ENCODE assay signal across 22 mouse cellular contexts in genomic region chr6:17505530-17505929, GRCm38 (mm10). TPM values are rescaled to one million over a fixed set of nuclear protein-coding genes. Genes with fewer than 3 reads are reported as not detected.
DNase-seq lines count a peak whose midpoint lies in the region; ATAC-seq lines count a peak whose summit lies in the region.
"Had no signal": no experiment of that assay in that cellular context is flagged by ENCODE, and none has a peak within 500 bp of the region (broad histone marks: within the 10 kb centered on the region; RNA-seq: fewer than 3 reads in every experiment).

No protein-coding gene starts in this region.

- no peaks in the 10 kb centered on the region for H3K9me3 ChIP-seq in hindbrain, embryonic 16.5 days (ENCODE audit: control insufficient read depth, low read length)
- H3K9me3 ChIP-seq: G1E had no signal

- DNase-seq in 3T3-L1 (ENCODE audit: low read depth, low spot score) (peak; percentile 67), NIH3T3 (ENCODE audit: low read depth) (peak; percentile 54), MN1 (ENCODE audit: low spot score) (no peak)
- DNase-seq: adrenal gland, adult 2 months; adrenal gland, adult 8-10 months; adrenal gland, postnatal 10 days; adrenal gland, postnatal 14 days; adrenal gland, postnatal 25 days; adrenal gland, postnatal 36 days; B cell, adult 2 months; cerebellum, adult 11 months; cerebellum, adult 11-12 months; cerebellum, adult 18-20 months; cerebellum, adult 2 months; cerebellum, adult 8-10 months; cerebellum, adult 9-10 months had no signal

- no peak overlapping the region for H3K9ac ChIP-seq in hindbrain, embryonic 16.5 days (ENCODE audit: low read depth, low read length)

- no peak overlapping the region for H3K4me2 ChIP-seq in hindbrain, embryonic 16.5 days (ENCODE audit: low read length)

- no peaks in the 10 kb centered on the region for H3K27me3 ChIP-seq in hindbrain, embryonic 16.5 days (replicated peaks; ENCODE audit: control insufficient read depth, insufficient read depth, low read length)
- H3K27me3 ChIP-seq: CH12.LX, Patski had no signal

- no peak overlapping the region for H3K4me3 ChIP-seq in hindbrain, embryonic 16.5 days (ENCODE audit: low read length)

- no peak overlapping the region for H3K27ac ChIP-seq in hindbrain, embryonic 16.5 days (ENCODE audit: low read depth, low read length)

- no peak for ATAC-seq in hindbrain, embryonic 16.5 days
- ATAC-seq: activated CD4-positive, CD25-positive, alpha-beta regulatory T cell, adult 4 months; CD4-positive, CD25-positive, alpha-beta regulatory T cell, adult 4 months; Patski had no signal

- H3K36me3 ChIP-seq in hindbrain, embryonic 16.5 days (ENCODE audit: control insufficient read depth, insufficient read depth, low read length) = no peaks in the 10 kb centered on the region
- H3K36me3 ChIP-seq: G1E had no signal

- WGBS in hindbrain, embryonic 16.5 days = 84% methylated on average over 3 of the region's 3 CpGs

- no peaks in the 10 kb centered on the region for H3K4me1 ChIP-seq in hindbrain, embryonic 16.5 days (ENCODE audit: control insufficient read depth, insufficient read depth, low read depth, low read length)

RNA-seq across cellular contexts. Expression of gene Met, which starts 41.9 kb away (rescaled TPM):
- 1.8 and 2.2 TPM in 2 replicates for polyA plus RNA-seq in hindbrain, embryonic 16.5 days (2015; fragmentation: Nextera tagmentation; extraction: Ambion mirVana)
- polyA plus RNA-seq: activated CD4-positive, CD25-positive, alpha-beta regulatory T cell, adult 4 months; G1E had no signal
